Mouse (Mus musculus) MEL (cell line): ENCODE measurements around the gene Galp. TPM values are rescaled to one million over a fixed set of nuclear protein-coding genes. Genes with fewer than 3 reads are reported as not detected.

ENCODE experiments used
- DNase-seq: peaks from one replicate; pipeline ENCODE4 v3.0.0; 2011; ENCODE audit warnings: low read depth, low spot score
- H3K27ac ChIP-seq: 2 replicates; pipeline ENCODE4 v1.5.1; 2012; ENCODE audit warnings: low read depth, mild to moderate bottlenecking, control low read depth, low read length, moderate library complexity; ENCODE audit not compliant: control insufficient read depth
- H3K27me3 ChIP-seq, 2 experiments: fragments of 150-350 bp in 1 of 2; sonication (generic) in 1 of 2; 2 replicates each; pipeline ENCODE4 v1.6.1; 2012; ENCODE audit warnings: low read length in 2 of 2, mild to moderate bottlenecking in 2 of 2, improper control_type of control experiment in 1 of 2, moderate library complexity in 1 of 2; ENCODE audit not compliant: insufficient read depth in 2 of 2, control insufficient read depth in 1 of 2
- H3K36me3 ChIP-seq, 2 experiments: 2 replicates each; pipeline ENCODE4 v1.6.1; 2012 to 2014; ENCODE audit warnings: low read length in 2 of 2, improper control_type of control experiment in 1 of 2, inconsistent platforms in 1 of 2, mild to moderate bottlenecking in 1 of 2; ENCODE audit not compliant: insufficient read depth in 2 of 2, control insufficient read depth in 1 of 2
- H3K4me1 ChIP-seq, 2 experiments: fragments of 150-350 bp in 1 of 2; sonication (generic) in 1 of 2; 2 replicates each; pipeline ENCODE4 v1.6.1; 2012; ENCODE audit warnings: low read length in 2 of 2, improper control_type of control experiment in 1 of 2, mild to moderate bottlenecking in 1 of 2; ENCODE audit not compliant: insufficient read depth in 2 of 2, control insufficient read depth in 1 of 2
- H3K4me3 ChIP-seq, 2 experiments: fragments of 150-350 bp in 1 of 2; sonication (generic) in 1 of 2; 2 replicates each; pipeline ENCODE4 v1.5.1; 2012; ENCODE audit warnings: low read depth in 2 of 2, low read length in 2 of 2, mild to moderate bottlenecking in 2 of 2, moderate library complexity in 2 of 2, control low read depth in 1 of 2, improper control_type of control experiment in 1 of 2; ENCODE audit not compliant: control insufficient read depth in 1 of 2, insufficient read depth in 1 of 2
- H3K79me2 ChIP-seq: 2 replicates; pipeline ENCODE4 v1.6.1; 2012; ENCODE audit warnings: mild to moderate bottlenecking, low read length, moderate library complexity; ENCODE audit not compliant: control insufficient read depth, poor library complexity, insufficient read depth
- H3K9ac ChIP-seq: 2 replicates; pipeline ENCODE4 v1.6.1; 2012; ENCODE audit warnings: low read depth, mild to moderate bottlenecking, control low read depth, low read length, moderate library complexity; ENCODE audit not compliant: control insufficient read depth, poor library complexity, severe bottlenecking
- H3K9me3 ChIP-seq: fragments of 150-350 bp; sonication (generic); replicated peaks from 2 replicates; pipeline ENCODE4 v1.6.1; 2012; ENCODE audit warnings: mild to moderate bottlenecking, low read length, improper control_type of control experiment, moderate library complexity; ENCODE audit not compliant: insufficient read depth
- CHD1 ChIP-seq: IDR thresholded peaks from 2 replicates; pipeline ENCODE4 v1.6.1; 2012; ENCODE audit warnings: low read depth, mild to moderate bottlenecking, inconsistent platforms, low read length, improper control_type of control experiment
- CTCF ChIP-seq, 3 experiments: IDR thresholded peaks in 2 of 3; conservative IDR thresholded peaks in 1 of 3; 2 replicates each; pipeline ENCODE4 v1.5.1; 2011 to 2012; ENCODE audit warnings: low read length in 3 of 3, low read depth in 2 of 3, mild to moderate bottlenecking in 2 of 3, improper control_type of control experiment in 1 of 3, inconsistent platforms in 1 of 3, mixed read lengths in 1 of 3, moderate library complexity in 1 of 3; ENCODE audit not compliant: control insufficient read depth in 1 of 3, insufficient read depth in 1 of 3, poor library complexity in 1 of 3, severe bottlenecking in 1 of 3
- E2F4 ChIP-seq: IDR thresholded peaks from 2 replicates; pipeline ENCODE4 v1.6.1; 2011; ENCODE audit warnings: low read depth, low read length, improper control_type of control experiment, borderline replicate concordance
- ELF1 ChIP-seq: IDR thresholded peaks from 2 replicates; pipeline ENCODE4 v1.6.1; 2014; ENCODE audit warnings: low read depth, mild to moderate bottlenecking, inconsistent platforms, low read length, improper control_type of control experiment, moderate library complexity
- EP300 ChIP-seq, 2 experiments: IDR thresholded peaks; 2 replicates each; pipeline ENCODE4 v1.6.1; 2011; ENCODE audit warnings: improper control_type of control experiment in 2 of 2, low read length in 2 of 2, low read depth in 1 of 2, mild to moderate bottlenecking in 1 of 2
- ETS1 ChIP-seq: IDR thresholded peaks from 2 replicates; pipeline ENCODE4 v1.6.1; 2012; ENCODE audit warnings: low read depth, mild to moderate bottlenecking, inconsistent platforms, low read length, improper control_type of control experiment, moderate library complexity
- GABPA ChIP-seq: IDR thresholded peaks from 2 replicates; pipeline ENCODE4 v1.6.1; 2012; ENCODE audit warnings: low read depth, mild to moderate bottlenecking, inconsistent platforms, low read length, improper control_type of control experiment, moderate library complexity
- MAZ ChIP-seq: IDR thresholded peaks from 2 replicates; pipeline ENCODE4 v1.6.1; 2012; ENCODE audit warnings: low read depth, mild to moderate bottlenecking, inconsistent platforms, low read length, improper control_type of control experiment
- MXI1 ChIP-seq: IDR thresholded peaks from 2 replicates; pipeline ENCODE4 v1.6.1; 2011; ENCODE audit warnings: mild to moderate bottlenecking, low read depth, low read length, improper control_type of control experiment
- MYB ChIP-seq: IDR thresholded peaks from 2 replicates; pipeline ENCODE4 v1.6.1; 2011; ENCODE audit warnings: mild to moderate bottlenecking, low read depth, low read length, improper control_type of control experiment
- MYC ChIP-seq: IDR thresholded peaks from 2 replicates; pipeline ENCODE4 v1.6.1; 2011; ENCODE audit warnings: low read depth, mild to moderate bottlenecking, low read length, improper control_type of control experiment, moderate library complexity
- NELFE ChIP-seq: IDR thresholded peaks from 2 replicates; pipeline ENCODE4 v1.6.1; 2011; ENCODE audit warnings: low read depth, low read length, improper control_type of control experiment
- NRF1 ChIP-seq: IDR thresholded peaks from 2 replicates; pipeline ENCODE4 v1.6.1; 2014; ENCODE audit warnings: low read depth, mild to moderate bottlenecking, inconsistent platforms, low read length, improper control_type of control experiment, moderate library complexity; ENCODE audit not compliant: poor library complexity, insufficient read depth, severe bottlenecking
- POLR2AphosphoS5 ChIP-seq: IDR thresholded peaks from 2 replicates; pipeline ENCODE4 v1.6.1; 2012; ENCODE audit warnings: low read depth, borderline replicate concordance, mild to moderate bottlenecking, inconsistent platforms, low read length, moderate library complexity, mixed read lengths
- RAD21 ChIP-seq: IDR thresholded peaks from 2 replicates; pipeline ENCODE4 v1.6.1; 2011; ENCODE audit warnings: mild to moderate bottlenecking, low read depth, low read length, improper control_type of control experiment
- RCOR1 ChIP-seq: IDR thresholded peaks from 2 replicates; pipeline ENCODE4 v1.6.1; 2012; ENCODE audit warnings: low read depth, mild to moderate bottlenecking, inconsistent platforms, low read length, improper control_type of control experiment
- SMC3 ChIP-seq: IDR thresholded peaks from 2 replicates; pipeline ENCODE4 v1.6.1; 2011; ENCODE audit warnings: low read depth, low read length, improper control_type of control experiment
- TAL1 ChIP-seq: IDR thresholded peaks from 2 replicates; pipeline ENCODE4 v1.6.1; 2012; ENCODE audit warnings: mild to moderate bottlenecking, inconsistent platforms, low read length, moderate library complexity, mixed read lengths
- TBP ChIP-seq: IDR thresholded peaks from 2 replicates; pipeline ENCODE4 v1.8.0; 2011; ENCODE audit warnings: low read depth, low read length, improper control_type of control experiment
- UBTF ChIP-seq: IDR thresholded peaks from 2 replicates; pipeline ENCODE4 v1.6.1; 2012; ENCODE audit warnings: low read depth, mild to moderate bottlenecking, inconsistent platforms, low read length, improper control_type of control experiment, moderate library complexity, borderline replicate concordance; ENCODE audit not compliant: insufficient read depth
- USF2 ChIP-seq, 2 experiments: IDR thresholded peaks; 2 replicates each; pipeline ENCODE4 v1.6.1; 2011 to 2012; ENCODE audit warnings: improper control_type of control experiment in 2 of 2, low read length in 2 of 2, borderline replicate concordance in 1 of 2, inconsistent platforms in 1 of 2, low read depth in 1 of 2, mild to moderate bottlenecking in 1 of 2; ENCODE audit not compliant: insufficient read depth in 1 of 2
- ZC3H11A ChIP-seq: IDR thresholded peaks from 2 replicates; pipeline ENCODE4 v1.6.1; 2012; ENCODE audit warnings: low read depth, mild to moderate bottlenecking, inconsistent platforms, low read length, improper control_type of control experiment
- ZMIZ1 ChIP-seq: IDR thresholded peaks from 2 replicates; pipeline ENCODE4 v1.6.1; 2012; ENCODE audit warnings: low read depth, mild to moderate bottlenecking, inconsistent platforms, low read length, improper control_type of control experiment, moderate library complexity
- polyA plus RNA-seq, 2 experiments: library from polyadenylated mRNA; stranded (reverse) in 1 of 2; unstranded in 1 of 2; fragments of >175 nt in 1 of 2; fragments of >200 nt in 1 of 2; gene quantifications; 2 replicates each; pipeline versions ENCODE4 v1.2.1 to v1.2.4; 2012; ENCODE audit warnings: low replicate concordance in 2 of 2, low read depth in 1 of 2; ENCODE audit not compliant: insufficient read length in 2 of 2, insufficient read depth in 1 of 2, missing spikeins in 1 of 2
- total RNA-seq: library from RNA; depleted of rRNA; stranded (reverse); fragments of 300-350 nt; gene quantifications from 2 replicates; pipeline ENCODE4 v1.2.3, GENCODE M21; 2012

The Galp gene
- total and polyA plus RNA-seq, 3 experiments: not detected

- Histone ChIP-seq H3K9ac (no peak overlapping the region), H3K4me1 (no peaks in the 10 kb centered on the region), H3K36me3 (no peaks in the 10 kb centered on the region), H3K27ac (no peak overlapping the region), H3K4me3 (no peak overlapping the region), H3K79me2 (no peaks in the 10 kb centered on the region), H3K27me3 (no peaks in the 10 kb centered on the region; a peak in 1 of 4 replicates), H3K9me3 (no peaks in the 10 kb centered on the region)
- TF ChIP-seq ELF1 (no peak), MYB (no peak), RCOR1 (no peak), TBP (no peak), ZMIZ1 (no peak), MYC (no peak)
- no peak for DNase-seq
Measured at GRCm38 (mm10) chr7:6254451-6254850, 57.6 kb downstream of the Galp start.

- Histone ChIP-seq H3K9ac (no peak overlapping the region), H3K27ac (no peak overlapping the region)
Measured at GRCm38 (mm10) chr7:6257386-6257785, 60.5 kb downstream of the Galp start.

DNA sequence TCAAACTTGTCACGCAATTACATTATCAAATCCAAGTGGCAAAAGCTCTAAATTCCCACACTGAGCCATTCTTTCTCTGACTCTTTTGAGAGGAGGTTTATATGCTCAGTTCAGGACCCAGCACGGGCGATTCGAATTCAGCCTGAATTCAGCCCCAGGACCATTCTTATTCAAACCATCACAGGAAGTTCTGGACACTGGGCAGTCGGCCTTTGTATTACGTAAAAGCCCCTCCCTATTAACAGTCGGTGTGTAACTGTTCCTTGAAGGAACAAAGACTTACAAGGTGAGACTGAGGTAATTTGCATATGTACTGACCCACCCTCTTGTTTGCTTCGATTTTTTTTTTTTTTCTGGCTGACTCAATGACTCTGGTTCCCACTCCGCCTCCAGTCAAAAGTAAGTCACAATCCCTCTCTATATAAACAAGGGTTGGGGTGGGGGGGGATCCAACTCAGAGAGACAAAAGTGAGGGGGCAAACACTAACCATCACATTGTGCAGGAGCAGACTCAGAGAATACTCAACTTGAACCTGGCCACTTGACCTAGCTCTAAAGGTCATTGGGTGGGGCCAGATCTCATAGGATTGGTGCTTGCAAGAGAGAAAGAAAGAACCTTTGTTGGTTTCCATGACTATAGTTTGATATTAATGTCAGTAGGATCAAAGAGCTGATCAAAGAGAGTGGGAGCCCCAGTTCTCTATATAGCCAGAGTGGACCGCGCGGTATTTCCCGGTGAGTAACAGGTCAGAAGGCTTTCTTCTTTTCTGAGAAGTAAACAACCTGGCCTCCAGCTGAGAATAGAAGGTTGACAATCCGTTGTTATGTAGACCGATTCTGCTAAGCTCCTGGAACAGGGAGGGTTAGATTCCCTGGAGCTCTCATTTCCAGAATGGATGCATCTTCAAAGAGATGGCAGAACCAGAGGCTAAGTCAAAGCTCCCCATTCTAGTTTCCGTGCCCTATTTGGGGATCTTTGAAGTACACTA is 61.6 kb downstream of the Galp start:
- no peak overlapping the region for H3K4me3 ChIP-seq
- H3K4me1 ChIP-seq: no peaks in the 10 kb centered on the region
- H3K9me3 ChIP-seq: no peaks in the 10 kb centered on the region
- H3K9ac ChIP-seq: no peak overlapping the region
- DNase-seq: no peak
- H3K79me2 ChIP-seq: no peaks in the 10 kb centered on the region
- TF ChIP-seq NRF1 (no peak), MYC (no peak), E2F4 (no peak), SMC3 (no peak), RAD21 (no peak), USF2 (IDR thresholded peaks at IDR 0.05; ENCODE audit: borderline replicate concordance in 1 of 2, insufficient read depth in 1 of 2, low read depth in 1 of 2, low read length in 2 of 2) (no peak), NELFE (no peak), ZC3H11A (no peak)
- H3K27ac ChIP-seq: no peak overlapping the region
- H3K36me3 ChIP-seq: no peaks in the 10 kb centered on the region
- H3K27me3 ChIP-seq: no peaks in the 10 kb centered on the region; a peak in 1 of 4 replicates

More at GRCm38 (mm10) chr7:6257386-6257785, 60.5 kb downstream of the Galp start:
- DNase-seq: no peak
- H3K9me3 ChIP-seq: no peaks in the 10 kb centered on the region
- no peaks in the 10 kb centered on the region; a peak in 1 of 4 replicates for H3K27me3 ChIP-seq
- no peak for TF ChIP-seq GABPA
- no peak for TF ChIP-seq POLR2AphosphoS5
- no peak for TF ChIP-seq ELF1
- no peak for TF ChIP-seq MXI1
- no peak for TF ChIP-seq TAL1
- no peak for TF ChIP-seq MYB
- TF ChIP-seq MAZ: no peak
- no peak for TF ChIP-seq USF2 (IDR thresholded peaks at IDR 0.05; ENCODE audit: borderline replicate concordance in 1 of 2, insufficient read depth in 1 of 2, low read depth in 1 of 2, low read length in 2 of 2)
- TF ChIP-seq RCOR1: no peak
- TF ChIP-seq CTCF (IDR thresholded peaks at IDR 0.05 in 2 of 3, conservative IDR thresholded peaks at IDR 0.05 in 1 of 3; ENCODE audit: control insufficient read depth in 1 of 3, insufficient read depth in 1 of 3, low read depth in 2 of 3, low read length in 3 of 3, poor library complexity in 1 of 3, severe bottlenecking in 1 of 3): no peak
- TF ChIP-seq CHD1: no peak
- no peak for TF ChIP-seq ZMIZ1
- TF ChIP-seq ETS1: no peak
- TF ChIP-seq UBTF: no peak
- no peak for TF ChIP-seq EP300 (IDR thresholded peaks at IDR 0.05; ENCODE audit: low read depth in 1 of 2, low read length in 2 of 2)
- no peaks in the 10 kb centered on the region for H3K36me3 ChIP-seq
- no peak overlapping the region for H3K4me3 ChIP-seq
- H3K4me1 ChIP-seq: no peaks in the 10 kb centered on the region
- no peaks in the 10 kb centered on the region for H3K79me2 ChIP-seq
